Mouse (Mus musculus) ovary, postnatal 36 days (tissue): ENCODE measurements at regions not wholly inside any gene's neighbourhood (a gene's known extent, or its start where the extent isn't known, plus 50 kb on each side); places are given as distances from the start of the nearest gene placed in this dataset.
"Not testable (repeated sequence)": the region's sequence is repeated elsewhere in the genome, so short reads cannot be mapped to it uniquely, and the experiment has no call there.

ENCODE experiments used
- DNase-seq: peaks from one replicate; pipeline ENCODE4 v3.0.0; 2022; ENCODE audit warnings: low spot score, mixed read lengths

DNA sequence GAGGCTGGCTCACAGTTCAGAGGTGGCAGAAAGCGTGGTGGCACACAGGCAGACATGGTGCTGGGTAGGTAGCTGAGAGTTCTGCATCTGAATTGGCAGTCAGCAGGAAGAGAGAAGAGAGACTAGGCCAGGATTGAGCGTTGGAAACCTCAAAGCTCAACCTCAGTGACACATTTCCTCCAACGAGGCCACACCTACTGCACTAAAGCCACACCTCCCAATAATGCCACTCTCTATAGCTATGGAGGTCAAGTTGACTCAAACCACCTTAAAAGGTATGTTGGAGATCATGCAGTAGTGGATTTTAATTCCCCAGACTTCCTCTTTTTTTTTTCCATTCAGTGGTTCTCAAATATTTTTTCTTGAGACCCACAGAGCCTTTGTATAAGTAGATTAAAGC is 57.1 kb downstream of the Ccdc54 start:
- no peak for DNase-seq

DNA sequence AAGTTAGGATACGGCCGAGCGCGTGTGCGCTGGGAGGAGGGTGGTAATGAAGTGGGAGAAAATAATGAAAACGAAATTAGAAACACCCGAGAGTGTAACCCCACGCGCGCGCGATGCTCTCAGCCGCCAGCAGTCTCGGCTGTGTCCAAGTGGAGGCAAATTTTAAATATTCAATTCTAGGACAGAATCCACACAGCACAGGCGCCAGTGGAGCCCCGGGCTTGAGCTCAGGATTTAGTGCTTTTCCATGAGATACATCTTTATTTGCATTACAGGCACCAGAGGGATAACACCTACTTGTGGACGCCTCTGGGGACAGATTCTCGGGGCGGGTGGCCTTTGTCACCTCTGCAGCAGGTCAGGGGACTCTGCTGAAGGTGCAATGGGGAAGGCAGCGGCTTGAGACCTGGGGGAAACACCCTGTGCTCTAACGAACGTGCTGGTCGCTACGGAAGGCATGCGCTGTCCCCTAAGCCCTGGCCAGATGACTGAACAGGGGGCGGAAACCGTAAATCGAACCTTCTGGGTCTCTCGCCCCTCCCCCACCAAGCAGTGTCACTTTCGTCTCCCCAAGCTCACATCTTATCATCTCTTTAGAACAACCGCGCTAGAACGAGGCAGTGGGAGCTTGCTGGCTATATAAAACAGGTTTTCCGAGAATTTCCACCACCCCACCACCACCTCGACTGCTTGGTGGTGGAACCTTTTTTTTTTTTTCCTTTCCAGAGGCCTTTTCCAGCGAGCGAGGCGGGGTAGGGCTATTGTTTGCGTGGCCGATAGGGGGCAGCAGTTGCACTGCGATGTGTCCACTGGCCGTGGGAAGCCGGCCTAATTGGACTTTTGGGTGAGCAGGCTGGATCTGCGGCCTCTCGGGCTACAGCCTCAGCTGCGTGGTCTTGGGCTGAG is 61.2 kb downstream of the Ccdc54 start:
- peak; percentile 87 for DNase-seq

DNA sequence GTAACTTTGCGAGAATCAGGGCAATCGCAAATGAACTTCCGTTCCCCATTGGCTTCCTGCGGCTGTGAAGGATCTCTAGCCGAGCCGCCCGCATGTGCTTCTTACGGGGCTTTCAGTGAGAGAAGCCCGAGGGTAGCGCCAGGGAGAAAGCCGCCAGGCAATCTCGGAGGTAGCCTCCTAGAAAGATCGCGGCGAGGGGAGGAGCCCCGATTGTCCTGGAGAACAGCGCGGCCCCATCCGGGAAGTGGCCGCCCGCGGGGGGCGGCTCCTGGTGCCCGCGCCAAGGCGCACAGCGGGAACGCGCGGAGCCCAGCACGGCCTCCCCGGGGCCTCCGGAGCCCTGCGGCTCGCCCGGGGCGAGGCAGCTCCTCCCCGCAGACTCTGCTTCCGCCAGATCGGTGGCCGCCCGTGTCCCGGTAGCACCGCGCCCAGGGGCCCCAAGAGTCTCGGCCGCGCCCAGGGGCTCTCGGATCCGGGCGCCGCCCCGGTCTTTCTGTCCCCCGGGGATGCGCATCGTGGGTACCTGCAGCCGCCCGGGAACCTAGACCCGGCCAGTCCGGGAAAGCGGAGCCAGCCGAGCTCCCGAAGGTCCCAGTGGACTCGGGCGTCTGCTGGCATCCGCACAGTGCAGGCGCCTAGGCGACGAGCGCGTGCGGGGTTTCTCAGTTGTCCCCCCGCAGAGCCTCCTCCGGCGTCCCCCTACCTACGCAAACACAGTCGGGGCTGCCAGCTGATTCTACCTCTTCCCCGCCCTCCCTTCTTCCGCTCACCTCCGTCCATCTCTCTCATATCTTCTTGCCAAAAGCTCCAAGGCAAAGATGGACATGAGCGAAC is 62.1 kb downstream of the Ccdc54 start:
- DNase-seq: peak; percentile 85

DNA sequence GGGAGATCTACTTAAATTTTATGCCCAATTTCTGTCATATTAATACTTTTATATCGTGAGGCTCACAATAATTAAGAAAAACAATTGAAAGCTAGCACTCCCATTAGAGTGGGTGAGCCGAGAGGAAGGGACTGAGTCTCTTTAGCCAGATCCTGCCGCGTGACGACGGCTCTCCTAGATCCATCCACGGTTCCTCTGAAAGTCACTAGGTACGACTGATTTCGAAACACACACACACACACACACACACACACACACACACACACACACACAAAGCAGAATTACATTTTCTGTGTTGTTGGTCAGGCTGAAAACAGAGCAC is 62.6 kb downstream of the Ccdc54 start:
- DNase-seq: no peak

DNA sequence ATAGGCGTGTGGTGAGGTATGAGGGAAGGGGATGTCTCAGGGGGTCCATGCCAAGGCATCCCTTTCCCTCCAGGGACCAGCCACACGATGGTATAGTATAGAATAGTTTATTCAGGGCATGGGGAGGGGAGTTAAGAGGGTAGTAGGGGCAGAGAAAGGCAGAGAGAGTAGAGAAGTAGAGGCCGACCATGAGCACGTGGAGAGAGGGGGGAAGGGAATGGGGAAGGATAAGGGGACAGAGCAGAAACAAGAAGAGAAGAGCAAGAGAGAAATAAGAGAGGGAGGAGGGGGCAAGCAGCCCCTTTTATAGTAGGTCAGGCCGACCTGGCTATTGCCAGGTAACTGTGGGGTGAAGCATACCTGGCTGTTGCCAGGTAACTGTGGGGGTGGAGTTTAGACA is 64.0 kb downstream of the Ccdc54 start:
- not testable (repeated sequence) for DNase-seq

DNA sequence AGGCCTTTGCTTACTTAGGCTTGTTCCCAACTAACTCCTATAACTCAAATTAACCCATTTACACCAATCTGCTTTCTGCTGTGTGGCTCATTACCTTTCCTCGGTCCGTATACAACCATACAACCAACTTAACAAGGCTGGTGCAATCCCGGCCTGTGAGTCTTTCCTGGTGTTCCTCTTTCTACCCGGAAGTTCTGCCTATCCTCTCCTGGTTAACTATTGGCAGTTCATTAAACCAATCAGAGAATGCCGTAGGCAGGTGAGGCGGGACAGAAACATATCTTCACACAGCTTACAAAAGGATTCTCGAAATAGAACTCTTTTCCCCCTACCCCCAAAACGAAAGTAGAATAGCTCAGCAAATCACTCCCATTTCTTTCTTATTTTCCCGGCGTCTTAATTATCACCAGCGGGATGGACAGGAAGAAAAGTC is 65.0 kb downstream of the Ccdc54 start:
- no peak for DNase-seq

DNA sequence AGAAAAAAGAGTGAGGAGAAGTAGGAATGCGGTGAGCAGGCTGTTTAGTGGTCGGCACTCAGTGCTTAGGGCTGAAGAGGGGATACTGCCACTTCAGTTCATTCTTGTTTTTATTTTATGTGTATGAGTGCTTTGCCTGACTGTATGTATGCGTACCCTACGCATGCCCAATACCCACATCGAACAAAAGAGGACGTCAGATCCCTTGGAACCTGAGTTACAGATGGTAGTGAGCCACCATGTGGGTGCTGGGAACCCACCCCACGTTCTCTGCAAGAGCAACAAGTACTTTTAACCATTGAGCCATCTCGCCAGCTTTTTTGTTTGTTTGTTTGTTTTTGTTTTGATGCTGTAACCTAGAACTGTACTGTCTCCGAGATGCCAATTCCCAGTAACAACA is 65.5 kb downstream of the Ccdc54 start:
- DNase-seq: no peak

DNA sequence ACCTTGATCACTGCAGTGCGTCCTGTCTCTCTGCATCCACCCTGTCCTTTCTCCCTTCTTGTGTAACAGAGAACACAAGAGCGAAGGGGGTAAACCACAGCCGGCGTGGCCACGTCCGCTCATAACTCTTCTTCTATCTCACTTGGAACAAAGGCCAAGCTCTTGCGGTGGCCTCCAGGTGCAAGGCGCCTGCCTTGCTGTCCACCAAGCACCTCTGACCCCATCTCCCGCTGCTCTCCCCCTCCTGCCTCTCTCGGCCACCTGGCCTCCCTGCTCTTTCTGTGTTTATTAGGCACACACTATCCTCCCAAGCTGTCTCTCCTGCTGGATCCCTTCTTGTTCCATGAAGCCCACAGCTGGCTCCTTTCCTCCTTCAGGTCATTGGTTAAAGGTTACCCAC is 71.3 kb downstream of the Ccdc54 start:
- DNase-seq: no peak

DNA sequence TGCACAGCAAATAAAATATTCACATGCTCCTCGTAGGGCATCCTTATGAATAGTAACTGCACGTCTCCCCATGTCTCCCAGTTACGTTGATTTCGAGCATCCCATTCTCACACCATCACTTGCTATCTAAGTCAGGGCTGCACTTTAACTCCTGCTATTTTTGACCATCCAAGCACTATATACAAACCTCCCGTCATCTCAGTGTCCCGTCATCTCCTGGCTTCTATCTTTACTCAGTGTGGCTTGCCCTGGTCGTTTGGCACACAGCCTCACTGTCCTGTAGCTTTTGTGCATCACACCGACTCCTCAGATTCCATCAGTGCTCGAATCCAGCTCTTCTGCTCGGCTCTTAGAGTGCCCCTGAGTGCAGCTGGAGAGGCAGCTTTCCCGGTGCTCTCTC is 74.4 kb downstream of the Ccdc54 start:
- DNase-seq: no peak

DNA sequence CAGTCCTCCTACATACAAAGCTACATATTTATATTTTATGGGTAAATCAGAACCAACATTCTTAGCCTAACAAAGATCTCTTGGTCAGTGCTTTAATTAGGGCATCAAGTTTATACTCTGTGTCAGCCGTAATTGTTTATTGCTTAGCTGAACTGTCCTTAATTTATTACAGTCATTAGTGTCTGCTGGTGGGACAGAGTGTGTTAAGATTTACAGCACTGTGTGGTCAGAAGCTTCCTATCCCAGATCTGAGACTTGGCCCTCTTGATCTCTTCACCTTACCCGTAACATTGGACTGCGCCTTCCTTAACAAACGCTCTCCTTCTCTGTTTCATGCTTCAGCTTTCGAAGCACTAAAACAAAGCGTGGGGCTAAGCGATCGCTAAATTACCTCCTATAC is 75.9 kb downstream of the Ccdc54 start:
- no peak for DNase-seq

DNA sequence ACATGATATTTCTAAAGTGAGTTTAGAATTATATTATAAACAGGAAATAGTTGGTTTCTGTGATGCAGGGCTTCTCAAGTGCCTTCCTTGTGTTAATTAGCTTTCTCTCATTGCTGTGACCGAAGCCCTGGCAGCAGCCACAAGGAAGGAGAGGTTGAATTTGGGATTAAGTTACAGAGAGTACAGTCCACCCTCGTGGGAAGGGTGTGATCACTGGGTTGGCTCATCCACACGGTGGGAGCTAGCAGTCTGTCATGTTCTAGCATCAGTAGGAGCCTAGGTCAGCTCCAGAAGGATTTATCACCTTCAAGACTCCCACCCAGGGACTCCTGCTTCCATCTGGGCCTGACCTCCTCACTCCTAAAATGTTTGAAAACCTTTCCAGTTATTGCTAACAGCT is 78.9 kb downstream of the Ccdc54 start:
- no peak for DNase-seq

DNA sequence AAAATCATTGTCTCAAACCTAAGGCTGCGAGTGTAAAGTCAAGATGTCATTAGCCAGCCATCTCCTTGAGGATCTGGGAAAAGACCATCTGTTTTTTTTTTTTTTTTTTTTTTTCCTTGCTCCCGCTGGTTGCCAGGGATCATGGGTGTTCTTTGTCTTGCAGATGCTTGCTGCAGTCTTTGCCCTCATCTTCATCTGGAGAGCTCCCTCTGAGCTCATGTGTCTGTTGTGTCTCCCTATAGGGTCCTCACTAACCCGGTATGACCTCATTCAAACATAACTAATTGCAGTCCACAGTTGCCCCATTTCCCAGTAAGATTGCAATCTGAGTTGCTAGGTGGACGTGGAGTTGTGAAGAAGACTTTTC is 77.3 kb upstream of the Bbx start:
- no peak for DNase-seq

DNA sequence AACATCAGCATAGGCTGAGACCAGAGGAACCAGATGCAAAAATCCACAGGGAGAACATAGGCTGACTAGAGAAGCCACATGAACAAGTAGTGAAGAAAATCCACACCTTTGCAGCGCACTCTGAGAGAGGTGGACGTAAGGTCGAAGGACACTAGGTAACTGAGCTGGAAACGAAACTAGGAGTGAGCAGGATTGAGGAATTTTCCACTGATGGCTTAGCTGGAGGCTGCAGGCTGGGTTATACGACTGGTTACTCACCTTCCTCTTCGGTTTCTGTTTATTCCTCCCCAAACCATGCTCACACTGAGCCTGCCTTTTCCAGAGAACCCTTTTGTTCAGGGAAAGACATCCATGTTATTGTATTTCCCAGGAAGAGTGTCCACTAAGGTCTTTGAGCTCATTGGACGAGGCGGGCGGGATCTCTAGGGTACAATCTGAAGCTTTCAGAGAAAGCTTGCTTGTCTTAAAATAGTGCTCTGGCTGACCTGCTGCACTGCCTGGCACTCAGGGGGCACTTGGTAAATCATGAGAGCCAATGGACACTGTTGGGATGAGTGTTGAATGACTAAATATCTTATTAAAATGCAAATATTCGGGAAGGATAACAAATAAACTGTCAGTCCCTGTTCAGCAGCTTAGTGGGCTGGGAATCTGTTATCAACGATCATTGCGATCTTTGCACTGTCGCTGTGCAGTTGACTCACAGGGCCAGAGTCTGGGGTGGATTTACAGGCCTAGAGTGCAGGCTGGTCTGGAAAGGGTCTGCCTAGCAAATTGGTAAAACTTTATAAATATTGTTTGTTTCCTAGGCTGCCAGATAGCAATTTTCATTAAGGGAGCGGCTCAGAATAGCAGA is 76.7 kb upstream of the Bbx start:
- no peak for DNase-seq

DNA sequence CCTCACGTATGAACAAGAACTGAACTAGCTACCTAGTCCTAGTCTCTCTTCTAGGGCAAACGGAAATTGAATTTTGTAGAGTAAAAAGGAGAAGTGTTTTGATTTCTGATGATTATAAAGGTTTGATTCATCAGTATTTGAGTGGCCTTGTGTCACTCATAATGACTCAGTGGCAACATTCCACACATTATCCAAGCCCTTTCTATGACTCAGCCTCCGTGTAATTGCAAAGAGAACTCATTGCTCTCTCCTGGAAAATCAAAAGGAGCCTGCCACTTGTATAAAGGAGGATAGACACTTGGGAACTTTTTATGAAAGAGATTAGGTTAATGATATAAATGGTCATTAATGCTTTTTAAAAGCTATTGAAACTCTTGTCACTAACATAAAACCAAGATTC is 72.4 kb upstream of the Bbx start:
- DNase-seq: no peak

DNA sequence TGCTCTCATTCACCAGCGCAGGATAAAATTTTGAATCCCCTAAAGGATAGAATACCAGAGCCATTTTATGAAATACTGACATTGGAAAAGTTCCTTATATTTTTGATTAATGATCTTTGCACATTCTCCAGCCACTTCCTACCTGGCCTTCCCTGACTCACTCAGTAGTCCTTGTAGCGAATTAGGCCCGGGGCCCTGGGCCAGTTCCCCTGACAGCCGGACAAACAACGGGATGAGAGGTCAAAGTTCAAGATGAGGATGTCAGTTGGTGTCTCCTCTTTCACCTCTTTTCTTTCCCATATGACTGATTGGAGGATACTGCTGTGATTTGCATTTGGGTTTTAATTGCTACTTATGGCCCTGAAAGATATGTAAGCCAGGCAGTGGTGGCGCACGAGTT is 66.7 kb upstream of the Bbx start:
- no peak for DNase-seq

DNA sequence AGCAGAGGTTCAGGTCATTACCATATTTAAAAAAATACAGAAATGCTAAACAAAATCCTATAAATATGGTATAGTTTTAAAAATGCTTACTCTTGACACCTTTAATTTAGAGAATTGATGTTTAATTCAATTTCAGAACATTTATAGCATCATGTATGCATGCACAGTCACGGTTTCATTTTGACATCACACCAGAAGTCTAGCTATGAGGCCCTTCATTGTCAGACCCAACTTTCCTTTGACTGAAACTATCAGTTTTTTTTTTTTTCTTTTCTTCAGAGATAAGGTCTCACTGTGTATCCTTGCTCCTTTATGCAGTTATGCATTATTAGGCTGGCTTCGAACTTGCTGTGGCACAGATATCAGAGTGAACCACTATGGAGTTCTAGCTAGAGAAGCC is 61.5 kb upstream of the Bbx start:
- no peak for DNase-seq

DNA sequence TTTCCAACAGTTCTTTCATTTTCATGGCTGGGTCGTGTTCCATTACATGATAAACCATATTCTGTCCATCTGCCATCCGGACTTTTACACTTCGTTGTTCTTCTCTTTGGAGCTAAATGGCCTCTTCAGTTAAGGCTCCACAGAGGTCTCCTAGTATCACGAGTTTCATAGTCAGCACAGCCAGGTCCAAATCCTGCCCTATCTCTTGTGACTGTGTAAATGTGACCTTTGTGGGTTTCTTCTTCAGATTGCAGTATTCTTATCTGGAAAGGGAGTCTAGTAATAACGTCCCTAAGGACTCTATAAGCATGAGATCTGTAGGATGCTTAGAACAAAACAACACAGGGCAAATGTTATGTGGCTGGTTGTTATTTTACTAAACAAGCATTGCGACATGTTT is 57.1 kb upstream of the Bbx start:
- DNase-seq: no peak

DNA sequence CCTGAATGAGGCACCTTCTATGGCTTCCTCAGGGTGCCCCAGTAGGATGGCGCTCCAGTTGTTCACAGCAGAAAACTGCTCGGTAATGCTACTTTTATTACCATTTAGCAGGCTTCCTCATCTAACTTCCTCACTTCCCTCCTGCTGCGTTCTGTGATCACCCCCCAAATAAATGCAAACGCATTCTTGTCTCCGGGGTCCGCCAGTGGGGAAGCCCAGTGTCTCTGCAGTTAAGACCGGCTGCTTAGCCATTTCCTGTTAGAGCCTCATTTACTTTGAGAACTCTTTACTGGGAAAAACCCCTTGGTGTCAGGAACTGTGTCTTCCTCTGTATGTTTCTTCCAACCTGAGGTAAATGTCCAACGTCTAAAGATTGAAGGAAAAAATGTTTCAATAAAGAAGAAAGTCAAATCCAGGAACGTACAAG is 50.2 kb upstream of the Bbx start:
- no peak for DNase-seq
